Mouse (Mus musculus): ENCODE measurements around the gene Cdk19. TPM values are rescaled to one million over a fixed set of nuclear protein-coding genes. Genes with fewer than 3 reads are reported as not detected.
A peak's percentile ranks its signal among the peaks of the same experiment; 100 is the strongest.
"Not testable (repeated sequence)": the region's sequence is repeated elsewhere in the genome, so short reads cannot be mapped to it uniquely, and the experiment has no call there.

The Cdk19 gene
- polyA plus RNA-seq, 1 experiment from 2014 or later: 6.1 TPM

DNA sequence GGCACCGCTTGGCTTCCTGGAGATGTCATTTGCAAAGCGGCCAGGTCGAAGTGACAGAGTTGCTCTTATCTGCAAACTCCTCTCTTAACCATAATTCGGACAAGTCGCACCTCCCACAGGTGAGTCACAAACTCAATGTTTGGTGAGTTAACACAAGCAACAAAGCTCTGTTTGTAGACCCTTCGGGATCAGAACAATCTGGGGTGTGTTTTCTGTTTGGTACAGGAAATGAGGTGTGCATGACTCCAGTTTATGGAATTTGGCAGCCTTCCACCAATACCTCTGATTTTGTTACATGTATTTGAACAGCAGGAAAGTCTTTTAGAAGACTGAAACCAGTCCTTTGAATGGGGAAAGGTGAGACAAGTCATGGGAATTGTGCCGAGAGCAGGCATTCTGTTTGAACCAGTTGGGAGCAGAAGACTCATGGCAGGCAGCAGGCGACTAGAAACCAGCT, 171.9 kb downstream of the Cdk19 start:
- Histone ChIP-seq H3K4me2 (no peak overlapping the region), H3K4me3 (no peak overlapping the region), H3K9me3 (no peaks in the 10 kb centered on the region), H3K27me3 (replicated peaks) (no peaks in the 10 kb centered on the region), H3K36me3 (no peaks in the 10 kb centered on the region), H3K9ac (no peak overlapping the region), H3K27ac (replicated peaks) (no peak overlapping the region), H3K4me1 (0 out of 2 replicates have a peak, but pooled peaks cover 3% of the 10 kb centered on the region)
- 79% methylated on average over 8 of the region's 8 CpGs for WGBS
- ATAC-seq (ENCODE audit: extremely low read depth, insufficient number of reproducible peaks, low FRiP score, low TSS enrichment): no peak

GRCm38 (mm10) chr10:40512185-40512584, 172.8 kb downstream of the Cdk19 start:
- H3K4me3 ChIP-seq: no peak overlapping the region
- 86% methylated on average over 6 of the region's 6 CpGs for WGBS
- H3K9me3 ChIP-seq: no peaks in the 10 kb centered on the region
- H3K4me1 ChIP-seq: peaks cover 8% of the 10 kb centered on the region; the same call in 1 of the 2 replicates
- H3K9ac ChIP-seq: no peak overlapping the region
- H3K4me2 ChIP-seq: no peak overlapping the region
- no peaks in the 10 kb centered on the region for H3K36me3 ChIP-seq
- no peaks in the 10 kb centered on the region for H3K27me3 ChIP-seq (replicated peaks)
- H3K27ac ChIP-seq (replicated peaks): no peak overlapping the region
- no peak for ATAC-seq (ENCODE audit: extremely low read depth, insufficient number of reproducible peaks, low FRiP score, low TSS enrichment)

DNA sequence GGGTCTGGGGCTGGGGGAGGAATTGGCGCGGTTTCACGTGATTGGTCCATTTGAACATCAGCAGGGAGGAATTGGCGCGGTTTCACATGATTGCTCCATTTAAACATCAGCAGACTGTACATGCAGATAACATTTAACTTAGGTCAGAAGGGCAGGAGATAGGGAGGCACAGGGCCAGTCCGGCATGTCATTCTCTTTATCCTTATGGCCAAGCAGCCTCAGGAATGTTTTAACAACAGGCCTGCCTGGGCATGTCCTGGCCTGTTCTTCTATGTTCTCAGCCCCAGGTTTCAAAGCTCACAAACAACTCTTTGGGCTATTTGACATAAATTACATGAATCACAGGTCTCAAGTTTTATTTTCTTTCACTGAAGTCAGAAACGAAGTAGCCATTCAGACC, 173.6 kb downstream of the Cdk19 start:
- 89% methylated on average over 7 of the region's 7 CpGs for WGBS
- H3K9ac ChIP-seq; H3K4me3 ChIP-seq; H3K9me3 ChIP-seq; H3K4me1 ChIP-seq; H3K27ac ChIP-seq (replicated peaks); H3K36me3 ChIP-seq; ATAC-seq (ENCODE audit: extremely low read depth, insufficient number of reproducible peaks, low FRiP score, low TSS enrichment); H3K4me2 ChIP-seq; H3K27me3 ChIP-seq (replicated peaks): not testable (repeated sequence)

- 68% methylated on average over 5 of the region's 5 CpGs for WGBS
- Histone ChIP-seq H3K27me3 (replicated peaks) (no peaks in the 10 kb centered on the region), H3K9me3 (no peaks in the 10 kb centered on the region), H3K36me3 (no peaks in the 10 kb centered on the region), H3K9ac (no peak overlapping the region), H3K4me1 (peaks cover 8% of the 10 kb centered on the region; the same call in 1 of the 2 replicates), H3K4me3 (no peak overlapping the region), H3K4me2 (no peak overlapping the region), H3K27ac (replicated peaks) (no peak overlapping the region)
- ATAC-seq (ENCODE audit: extremely low read depth, insufficient number of reproducible peaks, low FRiP score, low TSS enrichment): no peak
These were observed 175.9 kb downstream of the Cdk19 start for GRCm38 (mm10) chr10:40515225-40515681.

- H3K9ac ChIP-seq: no peak overlapping the region
- no peaks in the 10 kb centered on the region for H3K36me3 ChIP-seq
- H3K9me3 ChIP-seq: no peaks in the 10 kb centered on the region
- no peak for ATAC-seq (ENCODE audit: extremely low read depth, insufficient number of reproducible peaks, low FRiP score, low TSS enrichment)
- H3K27me3 ChIP-seq (replicated peaks): no peaks in the 10 kb centered on the region
- H3K27ac ChIP-seq (replicated peaks): no peak overlapping the region
- H3K4me2 ChIP-seq: no peak overlapping the region
- 40% methylated on average over 4 of the region's 4 CpGs for WGBS
- no peak overlapping the region for H3K4me3 ChIP-seq
- peaks cover 8% of the 10 kb centered on the region; the same call in 1 of the 2 replicates for H3K4me1 ChIP-seq
These were observed 177.1 kb downstream of the Cdk19 start for GRCm38 (mm10) chr10:40516421-40516820.

DNA sequence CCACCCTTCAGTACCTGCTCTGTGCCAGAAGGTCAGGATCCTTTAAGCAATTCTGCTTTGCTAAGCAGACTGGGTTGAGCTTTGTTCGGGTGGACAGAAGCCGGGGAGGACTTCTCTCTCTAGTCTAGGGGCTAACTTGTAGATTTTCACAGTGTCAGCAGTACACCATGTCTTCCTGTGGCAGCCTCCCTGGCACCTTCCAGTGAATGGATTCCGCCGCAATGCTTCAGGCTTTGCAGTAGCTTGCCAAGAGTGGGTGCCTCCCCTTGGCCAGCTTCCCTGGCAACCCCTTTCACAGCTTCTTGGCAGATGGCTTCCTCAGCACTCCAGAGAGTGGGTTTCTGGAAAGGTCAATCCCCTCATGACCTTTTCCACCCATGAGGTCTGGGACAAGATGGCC, 180.2 kb downstream of the Cdk19 start:
- Histone ChIP-seq H3K9me3 (no peaks in the 10 kb centered on the region), H3K4me3 (no peak overlapping the region), H3K4me2 (no peak overlapping the region), H3K27me3 (replicated peaks) (no peaks in the 10 kb centered on the region), H3K27ac (replicated peaks) (no peak overlapping the region), H3K9ac (no peak overlapping the region), H3K36me3 (no peaks in the 10 kb centered on the region), H3K4me1 (peaks cover 8% of the 10 kb centered on the region; the same call in 1 of the 2 replicates)
- ATAC-seq (ENCODE audit: extremely low read depth, insufficient number of reproducible peaks, low FRiP score, low TSS enrichment): no peak
- 82% methylated on average over 4 of the region's 4 CpGs for WGBS

DNA sequence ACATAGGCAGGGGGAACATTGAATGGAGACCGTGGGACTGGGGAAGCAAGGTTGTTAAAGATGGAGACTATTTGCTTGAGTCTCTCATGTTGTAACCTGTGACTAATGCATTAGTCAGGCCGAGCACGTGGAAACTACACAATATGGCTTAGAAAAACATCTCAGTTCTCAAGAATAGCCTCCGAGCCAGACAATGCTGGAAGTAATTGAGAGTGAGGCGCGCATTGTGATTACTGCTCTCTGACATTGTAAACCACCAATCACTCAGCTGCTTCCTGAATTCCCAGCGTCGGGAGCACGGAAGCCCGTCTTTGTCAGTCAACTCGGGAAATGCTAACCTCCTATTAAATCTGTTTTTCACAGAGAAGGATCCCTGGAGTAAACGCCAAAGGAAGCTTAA, 182.2 kb downstream of the Cdk19 start:
- Histone ChIP-seq H3K27ac (replicated peaks) (no peak overlapping the region), H3K4me3 (no peak overlapping the region), H3K36me3 (no peaks in the 10 kb centered on the region), H3K4me2 (0 out of 2 replicates have a peak overlapping the region, but pooled peaks have one; percentile 7), H3K9ac (no peak overlapping the region), H3K4me1 (peaks cover 2% of the 10 kb centered on the region; the same call in 1 of the 2 replicates), H3K9me3 (no peaks in the 10 kb centered on the region), H3K27me3 (replicated peaks) (no peaks in the 10 kb centered on the region)
- 50% methylated on average over 12 of the region's 12 CpGs for WGBS
- no peak for ATAC-seq (ENCODE audit: extremely low read depth, insufficient number of reproducible peaks, low FRiP score, low TSS enrichment)

DNA sequence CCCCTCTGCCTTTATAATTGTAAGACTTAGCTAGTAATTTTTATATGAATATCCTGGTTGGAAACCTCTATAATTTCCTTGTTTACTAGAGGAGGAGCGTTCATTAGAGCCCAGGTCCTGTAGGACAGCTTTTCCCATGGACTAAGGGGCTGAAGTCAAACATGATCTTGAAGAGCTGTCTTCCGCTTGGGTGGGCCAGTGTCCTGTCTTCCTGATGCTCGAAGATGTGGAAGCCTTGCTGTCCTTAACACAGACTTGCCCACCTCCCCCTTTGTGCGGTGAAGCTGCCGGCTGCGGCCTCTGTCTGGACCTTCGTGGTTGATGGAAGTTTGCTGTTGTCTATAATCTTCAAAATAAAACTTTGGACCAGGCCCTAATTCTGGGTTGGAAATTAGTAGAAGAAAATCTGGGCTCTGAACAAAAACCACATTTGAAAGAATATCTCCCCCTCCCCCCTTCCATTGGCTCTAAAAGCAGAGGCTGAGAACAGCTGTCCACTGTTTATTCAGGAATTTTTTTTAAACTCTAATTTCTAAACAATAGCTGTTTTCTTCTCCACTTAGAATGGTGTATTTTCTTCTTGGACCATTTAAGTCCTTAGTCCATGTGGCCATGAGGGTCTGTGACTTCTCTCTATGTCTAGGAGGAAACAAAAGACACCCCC, 184.1 kb downstream of the Cdk19 start:
- Histone ChIP-seq H3K27me3 (replicated peaks) (no peaks in the 10 kb centered on the region), H3K4me3 (no peak overlapping the region), H3K27ac (replicated peaks) (no peak overlapping the region), H3K9me3 (no peaks in the 10 kb centered on the region), H3K4me2 (no peak overlapping the region), H3K9ac (no peak overlapping the region), H3K4me1 (peaks cover 7% of the 10 kb centered on the region), H3K36me3 (no peaks in the 10 kb centered on the region)
- no peak for ATAC-seq (ENCODE audit: extremely low read depth, insufficient number of reproducible peaks, low FRiP score, low TSS enrichment)
- 75% methylated on average over 7 of the region's 7 CpGs for WGBS

- H3K9ac ChIP-seq: no peak overlapping the region
- 66% methylated on average over 9 of the region's 9 CpGs for whole genome bisulfite sequencing
- no peak overlapping the region for H3K4me2 ChIP-seq
- ATAC-seq (ENCODE audit: extremely low read depth, insufficient number of reproducible peaks, low FRiP score, low TSS enrichment): no peak
- no peaks in the 10 kb centered on the region for H3K36me3 ChIP-seq
- H3K27me3 ChIP-seq (replicated peaks): no peaks in the 10 kb centered on the region
- peaks cover 7% of the 10 kb centered on the region for H3K4me1 ChIP-seq
- no peak overlapping the region for H3K4me3 ChIP-seq
- H3K27ac ChIP-seq (replicated peaks): no peak overlapping the region
- H3K9me3 ChIP-seq: no peaks in the 10 kb centered on the region
These were observed 184.9 kb downstream of the Cdk19 start for GRCm38 (mm10) chr10:40524032-40524806.

GRCm38 (mm10) chr10:40524991-40525390, 185.6 kb downstream of the Cdk19 start:
- 29% methylated on average over 10 of the region's 10 CpGs for WGBS
- Histone ChIP-seq H3K27me3 (replicated peaks) (no peaks in the 10 kb centered on the region), H3K27ac (replicated peaks) (no peak overlapping the region), H3K4me3 (no peak overlapping the region), H3K9me3 (no peaks in the 10 kb centered on the region), H3K36me3 (no peaks in the 10 kb centered on the region), H3K4me2 (no peak overlapping the region), H3K9ac (no peak overlapping the region), H3K4me1 (peaks cover 7% of the 10 kb centered on the region)
- no peak for ATAC-seq (ENCODE audit: extremely low read depth, insufficient number of reproducible peaks, low FRiP score, low TSS enrichment)

- H3K4me2 ChIP-seq: no peak overlapping the region
- H3K9me3 ChIP-seq: no peaks in the 10 kb centered on the region
- WGBS: 55% methylated on average over 9 of the region's 9 CpGs
- H3K27ac ChIP-seq (replicated peaks): no peak overlapping the region
- no peaks in the 10 kb centered on the region for H3K36me3 ChIP-seq
- H3K4me1 ChIP-seq: peaks cover 7% of the 10 kb centered on the region
- no peak overlapping the region for H3K4me3 ChIP-seq
- ATAC-seq (ENCODE audit: extremely low read depth, insufficient number of reproducible peaks, low FRiP score, low TSS enrichment): no peak
- H3K9ac ChIP-seq: 0 out of 2 replicates have a peak overlapping the region, but pooled peaks have one; percentile 7
- no peaks in the 10 kb centered on the region for H3K27me3 ChIP-seq (replicated peaks)
These were observed 186.3 kb downstream of the Cdk19 start for GRCm38 (mm10) chr10:40525616-40526155.

Data from heart, embryonic 13.5 days (tissue).